Mouse (Mus musculus): ENCODE measurements around the gene Mrps14.
A peak's percentile ranks its signal among the peaks of the same experiment; 100 is the strongest.

The Mrps14 gene

GRCm38 (mm10) chr1:160194529-160195336, at the start of gene Mrps14:
Mrps14 (plus strand) TSS chr1:160195215.
- peak; percentile 99 for DNase-seq (ENCODE audit: low read depth)

GRCm38 (mm10) chr1:160145606-160146005, 49.4 kb upstream of the Mrps14 start:
- no peak for DNase-seq (ENCODE audit: low read depth)

GRCm38 (mm10) chr1:160147274-160147673, 47.7 kb upstream of the Mrps14 start:
- DNase-seq (ENCODE audit: low read depth): no peak

GRCm38 (mm10) chr1:160149291-160149906, 45.6 kb upstream of the Mrps14 start:
- no peak for DNase-seq (ENCODE audit: low read depth)

GRCm38 (mm10) chr1:160150726-160151125, 44.3 kb upstream of the Mrps14 start:
- DNase-seq (ENCODE audit: low read depth): no peak

- no peak for DNase-seq (ENCODE audit: low read depth)
Observed at GRCm38 (mm10) chr1:160153480-160153879, 41.5 kb upstream of the Mrps14 start, which contains the start of gene Tnn. Tnn (minus strand) TSS chr1:160153580.

- DNase-seq (ENCODE audit: low read depth): no peak
Observed at GRCm38 (mm10) chr1:160158190-160158589, 36.8 kb upstream of the Mrps14 start.

- no peak for DNase-seq (ENCODE audit: low read depth)
Observed at GRCm38 (mm10) chr1:160166600-160166999, 28.4 kb upstream of the Mrps14 start.

GRCm38 (mm10) chr1:160176903-160177302, 18.1 kb upstream of the Mrps14 start:
- DNase-seq (ENCODE audit: low read depth): no peak

GRCm38 (mm10) chr1:160181216-160181615, 13.8 kb upstream of the Mrps14 start:
- no peak for DNase-seq (ENCODE audit: low read depth)

GRCm38 (mm10) chr1:160184506-160184905, 10.5 kb upstream of the Mrps14 start:
- DNase-seq (ENCODE audit: low read depth): no peak

GRCm38 (mm10) chr1:160195337-160195663, 285 bp downstream of the Mrps14 start:
- no peak for DNase-seq (ENCODE audit: low read depth)

GRCm38 (mm10) chr1:160205486-160205885, 10.5 kb downstream of the Mrps14 start:
- no peak for DNase-seq (ENCODE audit: low read depth)

GRCm38 (mm10) chr1:160209844-160210243, 14.8 kb downstream of the Mrps14 start:
- DNase-seq (ENCODE audit: low read depth): no peak

GRCm38 (mm10) chr1:160210566-160210965, 15.6 kb downstream of the Mrps14 start:
- no peak for DNase-seq (ENCODE audit: low read depth)

GRCm38 (mm10) chr1:160211597-160212122, 16.6 kb downstream of the Mrps14 start:
- no peak for DNase-seq (ENCODE audit: low read depth)

GRCm38 (mm10) chr1:160212123-160212691, 17.2 kb downstream of the Mrps14 start:
- DNase-seq (ENCODE audit: low read depth): no peak

- peak; percentile 97 for DNase-seq (ENCODE audit: low read depth)
Observed at GRCm38 (mm10) chr1:160212703-160213669, 18.0 kb downstream of the Mrps14 start, which contains the start of gene Cacybp. Cacybp (minus strand) TSS chr1:160212875.

GRCm38 (mm10) chr1:160214171-160214570, 19.2 kb downstream of the Mrps14 start:
- DNase-seq (ENCODE audit: low read depth): no peak

- DNase-seq (ENCODE audit: low read depth): no peak
Observed at GRCm38 (mm10) chr1:160217898-160218297, 22.9 kb downstream of the Mrps14 start.

GRCm38 (mm10) chr1:160224093-160224492, 29.1 kb downstream of the Mrps14 start:
- no peak for DNase-seq (ENCODE audit: low read depth)

GRCm38 (mm10) chr1:160227196-160227595, 32.2 kb downstream of the Mrps14 start:
- DNase-seq (ENCODE audit: low read depth): no peak
